Mouse (Mus musculus): ENCODE measurements around the gene Dtx2. TPM values are rescaled to one million over a fixed set of nuclear protein-coding genes. Genes with fewer than 3 reads are reported as not detected.
"Not testable (repeated sequence)": the region's sequence is repeated elsewhere in the genome, so short reads cannot be mapped to it uniquely, and the experiment has no call there.

Gene Dtx2
- polyA plus RNA-seq, 1 experiment: 9.3 TPM

- no peak for TF ChIP-seq CTCF (IDR thresholded peaks at IDR 0.05; ENCODE audit: control insufficient read depth, insufficient read depth, low read length)
- no peak for TF ChIP-seq POLR2A (IDR thresholded peaks at IDR 0.05; ENCODE audit: borderline replicate concordance, control insufficient read depth, low read depth, low read length)
- H3K4me3 ChIP-seq (replicated peaks; ENCODE audit: control insufficient read depth, low read depth, low read length): no peak overlapping the region
- H3K4me1 ChIP-seq (ENCODE audit: control insufficient read depth, insufficient read depth, low read length): peaks cover 3% of the 10 kb centered on the region; the same call in 1 of the 2 replicates
- no peak overlapping the region for H3K27ac ChIP-seq (ENCODE audit: control insufficient read depth, insufficient read depth, low read depth, low read length, poor library complexity)
- WGBS: 63% methylated on average over 1 of the region's 1 CpGs
These were observed 42.1 kb downstream of the Dtx2 start for GRCm38 (mm10) chr5:136036667-136037066.

DNA sequence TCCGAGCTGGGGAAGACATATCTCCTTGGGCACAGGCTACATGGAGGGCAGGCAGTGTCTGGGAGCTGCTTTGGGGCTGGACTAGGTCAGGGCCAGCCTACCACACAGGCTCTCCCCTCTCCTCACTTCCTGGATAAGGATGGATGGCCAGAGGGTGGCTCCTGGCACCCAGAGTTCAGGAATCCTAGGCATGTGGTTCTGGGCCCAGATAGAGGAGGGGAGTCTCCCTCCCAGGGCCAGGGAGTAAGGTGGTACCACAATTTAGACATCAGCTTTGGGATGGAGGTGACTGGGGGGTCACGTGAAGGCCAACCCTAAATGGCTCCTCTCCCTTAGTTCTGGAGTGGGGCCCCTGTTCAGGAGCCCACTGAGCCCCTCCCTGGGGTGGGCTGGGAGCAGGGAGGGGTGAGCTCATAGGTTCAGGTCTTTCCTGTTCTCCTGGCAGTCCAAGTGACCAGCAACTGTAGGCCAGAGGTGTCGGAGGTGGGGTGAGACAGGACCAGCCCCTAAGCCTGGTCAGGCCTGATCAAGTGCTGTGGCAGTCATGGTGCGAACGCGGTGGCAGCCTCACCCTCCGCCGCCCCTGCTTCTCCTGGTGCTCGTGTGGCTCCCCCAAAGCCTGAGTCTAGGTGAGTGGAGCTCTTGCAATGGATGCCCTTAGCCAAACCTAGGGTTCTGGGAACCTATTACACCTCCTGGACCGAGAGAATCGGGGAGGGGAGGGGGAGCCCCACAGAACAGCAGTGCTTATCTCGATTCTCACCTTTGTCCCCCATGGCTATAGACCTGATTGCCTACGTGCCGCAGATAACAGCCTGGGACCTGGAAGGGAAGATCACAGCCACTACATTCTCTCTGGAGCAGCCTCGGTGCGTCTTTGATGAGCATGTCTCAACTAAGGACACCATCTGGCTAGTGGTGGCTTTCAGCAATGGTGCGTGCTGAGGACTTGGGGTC, 43.9 kb downstream of the Dtx2 start, which contains the start of gene Upk3b:
TSS of gene Upk3b (plus strand) at position 239 of the 957 bp plus-strand sequence.
- Histone ChIP-seq H3K4me1 (ENCODE audit: control insufficient read depth, insufficient read depth, low read length) (peaks cover 3% of the 10 kb centered on the region; the same call in 1 of the 2 replicates), H3K27ac (ENCODE audit: control insufficient read depth, insufficient read depth, low read depth, low read length, poor library complexity) (no peak within 1 kb of the TSS), H3K4me3 (replicated peaks; ENCODE audit: control insufficient read depth, low read depth, low read length) (no peak within 1 kb of the TSS)
- 82% methylated on average over 17 of the region's 17 CpGs for WGBS
- TF ChIP-seq CTCF (IDR thresholded peaks at IDR 0.05; ENCODE audit: control insufficient read depth, insufficient read depth, low read length) (no peak), POLR2A (IDR thresholded peaks at IDR 0.05; ENCODE audit: borderline replicate concordance, control insufficient read depth, low read depth, low read length) (no peak)

GRCm38 (mm10) chr5:136040210-136040609, 45.6 kb downstream of the Dtx2 start:
- TF ChIP-seq CTCF (IDR thresholded peaks at IDR 0.05; ENCODE audit: control insufficient read depth, insufficient read depth, low read length) (no peak), POLR2A (IDR thresholded peaks at IDR 0.05; ENCODE audit: borderline replicate concordance, control insufficient read depth, low read depth, low read length) (no peak)
- Histone ChIP-seq H3K4me3 (replicated peaks; ENCODE audit: control insufficient read depth, low read depth, low read length) (no peak overlapping the region), H3K4me1 (ENCODE audit: control insufficient read depth, insufficient read depth, low read length) (peaks cover 2% of the 10 kb centered on the region; the same call in 1 of the 2 replicates), H3K27ac (ENCODE audit: control insufficient read depth, insufficient read depth, low read depth, low read length, poor library complexity) (no peak overlapping the region)
- whole genome bisulfite sequencing: 9% methylated on average over 5 of the region's 5 CpGs

DNA sequence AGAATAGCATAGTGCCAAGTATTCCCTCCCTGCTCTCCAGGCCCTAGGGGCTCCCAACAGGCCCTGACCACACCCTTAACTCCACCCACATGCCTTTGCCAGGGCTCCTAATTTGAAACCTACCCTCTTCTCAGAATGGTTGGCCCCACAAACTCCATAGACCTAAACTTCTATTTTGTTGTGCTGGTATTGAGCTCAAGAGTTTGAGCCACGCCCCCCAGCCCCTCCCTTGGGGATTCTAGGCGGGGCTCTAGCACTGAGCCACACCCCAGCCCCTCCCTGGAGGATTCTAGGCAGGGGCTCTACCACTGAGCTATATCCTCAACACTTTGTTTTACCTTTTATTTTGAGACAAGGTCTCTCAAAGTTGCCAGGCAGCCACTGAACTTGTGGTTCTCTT, 46.7 kb downstream of the Dtx2 start:
- TF ChIP-seq CTCF (IDR thresholded peaks at IDR 0.05; ENCODE audit: control insufficient read depth, insufficient read depth, low read length) (no peak), POLR2A (IDR thresholded peaks at IDR 0.05; ENCODE audit: borderline replicate concordance, control insufficient read depth, low read depth, low read length) (no peak)

DNA sequence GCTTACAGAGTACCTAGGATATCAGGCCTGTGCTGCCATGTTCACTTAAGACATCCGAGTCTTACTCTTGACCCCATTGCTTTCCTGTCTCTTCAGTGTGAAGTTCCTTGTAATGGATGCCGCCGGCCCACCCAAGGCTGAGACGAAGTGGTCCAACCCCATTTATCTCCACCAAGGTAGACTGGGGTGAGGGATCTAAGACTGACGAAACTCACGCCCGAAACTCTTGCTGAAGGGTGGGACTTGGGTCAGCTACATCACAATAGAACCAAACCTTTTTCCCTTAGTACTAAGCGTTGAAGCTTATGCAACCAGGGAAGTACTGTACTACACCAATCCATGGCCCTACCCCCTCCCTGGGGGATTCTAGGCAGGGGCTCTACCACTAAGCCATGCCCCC, 47.1 kb downstream of the Dtx2 start:
- Histone ChIP-seq H3K4me3 (replicated peaks; ENCODE audit: control insufficient read depth, low read depth, low read length) (no peak overlapping the region), H3K4me1 (ENCODE audit: control insufficient read depth, insufficient read depth, low read length) (no peaks in the 10 kb centered on the region), H3K27ac (ENCODE audit: control insufficient read depth, insufficient read depth, low read depth, low read length, poor library complexity) (no peak overlapping the region)
- TF ChIP-seq CTCF (IDR thresholded peaks at IDR 0.05; ENCODE audit: control insufficient read depth, insufficient read depth, low read length) (no peak), POLR2A (IDR thresholded peaks at IDR 0.05; ENCODE audit: borderline replicate concordance, control insufficient read depth, low read depth, low read length) (no peak)
- whole genome bisulfite sequencing: 85% methylated on average over 8 of the region's 8 CpGs

More for the DNA sequence above, 46.7 kb downstream of the Dtx2 start:
- Histone ChIP-seq H3K4me1 (ENCODE audit: control insufficient read depth, insufficient read depth, low read length) (no peaks in the 10 kb centered on the region), H3K4me3 (replicated peaks; ENCODE audit: control insufficient read depth, low read depth, low read length) (no peak overlapping the region), H3K27ac (ENCODE audit: control insufficient read depth, insufficient read depth, low read depth, low read length, poor library complexity) (no peak overlapping the region)
- WGBS: 50% methylated on average over 2 of the region's 2 CpGs

DNA sequence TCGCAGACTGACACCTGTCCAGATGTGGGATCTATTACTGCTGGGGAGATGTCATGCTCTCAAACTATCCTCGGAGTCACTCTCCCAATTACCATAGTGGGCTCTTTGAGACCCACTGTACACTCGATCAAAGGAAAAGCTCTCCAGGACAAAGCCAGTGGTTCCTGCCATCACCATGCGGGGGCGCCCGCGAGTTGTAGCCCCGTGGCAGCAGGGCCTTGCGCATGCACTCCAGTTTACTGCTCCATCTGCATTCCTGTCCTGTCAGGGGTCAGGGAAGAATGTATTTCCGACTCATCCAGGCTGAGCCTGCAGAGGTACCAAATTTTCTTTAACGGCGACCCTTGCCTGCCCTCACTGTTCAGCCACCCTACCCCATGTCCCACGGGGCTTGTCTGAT, 50.3 kb downstream of the Dtx2 start:
- 68% methylated on average over 13 of the region's 13 CpGs for WGBS
- no peaks in the 10 kb centered on the region for H3K4me1 ChIP-seq (ENCODE audit: control insufficient read depth, insufficient read depth, low read length)
- H3K4me3 ChIP-seq (replicated peaks; ENCODE audit: control insufficient read depth, low read depth, low read length): no peak overlapping the region
- TF ChIP-seq POLR2A (IDR thresholded peaks at IDR 0.05; ENCODE audit: borderline replicate concordance, control insufficient read depth, low read depth, low read length) (no peak), CTCF (IDR thresholded peaks at IDR 0.05; ENCODE audit: control insufficient read depth, insufficient read depth, low read length) (peak; percentile 30; the same call in 1 of the 2 replicates)
- no peak overlapping the region for H3K27ac ChIP-seq (ENCODE audit: control insufficient read depth, insufficient read depth, low read depth, low read length, poor library complexity)

DNA sequence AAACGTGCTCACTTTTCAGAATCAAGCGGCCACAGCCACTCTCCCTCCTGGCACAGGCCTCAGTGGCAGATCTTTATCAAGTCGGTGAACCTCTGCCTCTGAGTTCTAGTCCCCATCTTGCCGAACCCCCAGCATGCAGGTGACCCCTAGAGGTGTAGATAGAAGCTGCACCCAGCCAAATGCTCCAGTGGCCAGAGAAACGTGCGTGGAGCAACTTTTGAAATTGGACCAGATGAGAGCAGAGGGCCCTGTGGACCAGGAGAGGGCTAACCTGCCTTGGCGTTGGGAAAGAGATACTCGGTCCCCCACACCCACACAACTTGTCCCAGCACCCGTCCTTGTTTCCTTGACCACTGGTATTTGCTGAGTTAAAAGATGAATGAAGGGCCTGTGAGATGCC, 50.8 kb downstream of the Dtx2 start:
- H3K4me1 ChIP-seq (ENCODE audit: control insufficient read depth, insufficient read depth, low read length): no peaks in the 10 kb centered on the region

DNA sequence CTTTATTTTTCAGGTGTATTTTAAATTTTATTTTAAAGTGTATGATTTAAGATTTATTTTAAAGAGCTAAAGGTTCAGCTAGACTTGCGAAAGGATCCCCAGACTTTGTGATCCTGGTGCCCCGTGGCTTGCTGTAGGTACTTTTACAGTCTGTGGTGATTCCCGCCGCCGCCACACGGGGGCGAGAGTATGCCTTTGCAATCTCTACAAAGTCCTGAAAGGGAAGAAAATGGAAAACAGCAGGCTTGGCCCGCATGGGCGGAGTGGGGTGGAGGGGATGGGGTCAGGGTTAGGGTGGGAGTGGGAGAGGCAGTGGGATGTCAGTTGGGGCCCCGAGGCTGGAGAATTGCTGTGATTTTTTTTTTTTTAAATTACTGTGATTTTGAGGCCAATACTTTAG, 51.4 kb downstream of the Dtx2 start:
- Histone ChIP-seq H3K27ac (ENCODE audit: control insufficient read depth, insufficient read depth, low read depth, low read length, poor library complexity) (no peak overlapping the region), H3K4me1 (ENCODE audit: control insufficient read depth, insufficient read depth, low read length) (no peaks in the 10 kb centered on the region), H3K4me3 (replicated peaks; ENCODE audit: control insufficient read depth, low read depth, low read length) (no peak overlapping the region)
- TF ChIP-seq CTCF (IDR thresholded peaks at IDR 0.05; ENCODE audit: control insufficient read depth, insufficient read depth, low read length): peak; percentile 83
- TF ChIP-seq POLR2A (IDR thresholded peaks at IDR 0.05; ENCODE audit: borderline replicate concordance, control insufficient read depth, low read depth, low read length): no peak
- 3% methylated on average over 10 of the region's 10 CpGs for WGBS

More for the DNA sequence above, 50.8 kb downstream of the Dtx2 start:
- Histone ChIP-seq H3K27ac (ENCODE audit: control insufficient read depth, insufficient read depth, low read depth, low read length, poor library complexity) (no peak overlapping the region), H3K4me3 (replicated peaks; ENCODE audit: control insufficient read depth, low read depth, low read length) (no peak overlapping the region)
- WGBS: 32% methylated on average over 9 of the region's 9 CpGs
- TF ChIP-seq CTCF (IDR thresholded peaks at IDR 0.05; ENCODE audit: control insufficient read depth, insufficient read depth, low read length) (peak; percentile 34; the same call in 1 of the 2 replicates), POLR2A (IDR thresholded peaks at IDR 0.05; ENCODE audit: borderline replicate concordance, control insufficient read depth, low read depth, low read length) (no peak)

- H3K4me3 ChIP-seq (replicated peaks; ENCODE audit: control insufficient read depth, low read depth, low read length); H3K27ac ChIP-seq (ENCODE audit: control insufficient read depth, insufficient read depth, low read depth, low read length, poor library complexity); H3K4me1 ChIP-seq (ENCODE audit: control insufficient read depth, insufficient read depth, low read length): not testable (repeated sequence)
These were observed 53.9 kb downstream of the Dtx2 start for GRCm38 (mm10) chr5:136048541-136048940.
